Mouse (Mus musculus) CH12.LX (cell line): ENCODE measurements at regions not wholly inside any gene's neighbourhood (a gene's known extent, or its start where the extent isn't known, plus 50 kb on each side); places are given as distances from the start of the nearest gene placed in this dataset.

ENCODE experiments used
- DNase-seq: peaks from one replicate; pipeline ENCODE4 v3.0.0-alpha.2; 2013; ENCODE audit errors: extremely low read depth
- H3K27ac ChIP-seq: 2 replicates; pipeline ENCODE4 v1.5.1; 2012; ENCODE audit warnings: low read depth, mild to moderate bottlenecking, control low read depth, moderate library complexity; ENCODE audit not compliant: insufficient read depth
- H3K27me3 ChIP-seq: replicated peaks from 2 replicates; pipeline ENCODE3; 2012; ENCODE audit warnings: inconsistent platforms
- H3K36me3 ChIP-seq, 2 experiments: replicated peaks in 1 of 2; 2 replicates each; pipeline versions ENCODE3 to v1.6.1; 2012; ENCODE audit warnings: inconsistent platforms in 1 of 2, low read length in 1 of 2, mild to moderate bottlenecking in 1 of 2, mixed read lengths in 1 of 2, moderate library complexity in 1 of 2; ENCODE audit not compliant: control insufficient read depth in 1 of 2, insufficient read depth in 1 of 2
- H3K4me1 ChIP-seq, 2 experiments: 2 replicates each; pipeline ENCODE4 v1.6.1; 2012; ENCODE audit warnings: inconsistent platforms in 1 of 2, moderate library complexity in 1 of 2; ENCODE audit not compliant: insufficient read depth in 2 of 2, control insufficient read depth in 1 of 2
- H3K4me2 ChIP-seq: 2 replicates; pipeline ENCODE4 v1.6.1; 2012; ENCODE audit warnings: low read depth, mild to moderate bottlenecking, control low read depth; ENCODE audit not compliant: poor library complexity, insufficient read depth, severe bottlenecking
- H3K4me3 ChIP-seq, 3 experiments: fragments of 150-350 bp in 1 of 3; sonication (generic) in 1 of 3; replicated peaks in 1 of 3; 2 replicates each; pipeline versions ENCODE3 to v1.5.1; 2011 to 2012; ENCODE audit warnings: low read depth in 2 of 3, low read length in 2 of 3, mild to moderate bottlenecking in 2 of 3, moderate library complexity in 2 of 3, control low read depth in 1 of 3, improper control_type of control experiment in 1 of 3, inconsistent platforms in 1 of 3, mixed read lengths in 1 of 3; ENCODE audit not compliant: poor library complexity in 1 of 3
- H3K79me2 ChIP-seq: replicated peaks from 2 replicates; pipeline ENCODE4 v1.6.1; 2012; ENCODE audit warnings: mild to moderate bottlenecking, moderate library complexity; ENCODE audit not compliant: control insufficient read depth, poor library complexity, insufficient read depth, severe bottlenecking; ENCODE audit errors: extremely low read depth
- H3K9ac ChIP-seq: 2 replicates; pipeline ENCODE4 v1.6.1; 2012; ENCODE audit warnings: low read depth, mild to moderate bottlenecking, control low read depth, moderate library complexity; ENCODE audit not compliant: insufficient read depth
- H3K9me3 ChIP-seq: replicated peaks from 2 replicates; pipeline ENCODE3; 2012; ENCODE audit warnings: low read length, inconsistent platforms, mixed read lengths
- BHLHE40 ChIP-seq: IDR thresholded peaks from 2 replicates; pipeline ENCODE4 v1.6.1; 2011; ENCODE audit warnings: mild to moderate bottlenecking, low read depth, low read length, improper control_type of control experiment
- CHD2 ChIP-seq: IDR thresholded peaks from 2 replicates; pipeline ENCODE4 v1.6.1; 2011; ENCODE audit warnings: low read length, improper control_type of control experiment
- CTCF ChIP-seq, 2 experiments: IDR thresholded peaks in 1 of 2; conservative IDR thresholded peaks in 1 of 2; 2 replicates each; pipeline ENCODE4 v1.5.1; 2011 to 2012; ENCODE audit warnings: low read depth in 2 of 2, low read length in 2 of 2, improper control_type of control experiment in 1 of 2, inconsistent platforms in 1 of 2, mild to moderate bottlenecking in 1 of 2, moderate library complexity in 1 of 2
- E2F4 ChIP-seq: IDR thresholded peaks from 2 replicates; pipeline ENCODE4 v1.6.1; 2011; ENCODE audit warnings: low read depth, low read length, improper control_type of control experiment; ENCODE audit not compliant: insufficient replicate concordance
- EP300 ChIP-seq: IDR thresholded peaks from 2 replicates; pipeline ENCODE4 v1.6.1; 2011; ENCODE audit warnings: low read length, improper control_type of control experiment
- ETS1 ChIP-seq: conservative IDR thresholded peaks from 2 replicates; pipeline ENCODE4 v1.6.1; 2012; ENCODE audit warnings: low read depth, mild to moderate bottlenecking, inconsistent platforms, low read length, improper control_type of control experiment, moderate library complexity
- GABPA ChIP-seq: IDR thresholded peaks from 2 replicates; pipeline ENCODE4 v1.6.1; 2012; ENCODE audit warnings: low read depth, low read length, improper control_type of control experiment, inconsistent platforms; ENCODE audit not compliant: insufficient replicate concordance
- HCFC1 ChIP-seq: IDR thresholded peaks from 2 replicates; pipeline ENCODE4 v1.6.1; 2012; ENCODE audit warnings: low read depth, mild to moderate bottlenecking, inconsistent platforms, low read length, improper control_type of control experiment
- IRF4 ChIP-seq: IDR thresholded peaks from 2 replicates; pipeline ENCODE4 v1.6.1; 2014; ENCODE audit warnings: low read depth, mild to moderate bottlenecking, inconsistent platforms, low read length, improper control_type of control experiment
- JUN ChIP-seq: IDR thresholded peaks from 2 replicates; pipeline ENCODE4 v1.6.1; 2011; ENCODE audit warnings: low read depth, mild to moderate bottlenecking, low read length, improper control_type of control experiment, moderate library complexity; ENCODE audit not compliant: insufficient read depth
- JUND ChIP-seq: conservative IDR thresholded peaks from 2 replicates; pipeline ENCODE4 v1.6.1; 2011; ENCODE audit warnings: low read depth, low read length, improper control_type of control experiment
- KAT2A ChIP-seq: IDR thresholded peaks from 2 replicates; pipeline ENCODE4 v1.6.1; 2012; ENCODE audit warnings: low read length, improper control_type of control experiment, inconsistent platforms; ENCODE audit not compliant: insufficient replicate concordance
- MAFK ChIP-seq: IDR thresholded peaks from 2 replicates; pipeline ENCODE4 v1.6.1; 2011; ENCODE audit warnings: low read length, improper control_type of control experiment; ENCODE audit not compliant: insufficient replicate concordance
- MAZ ChIP-seq: IDR thresholded peaks from 2 replicates; pipeline ENCODE4 v1.6.1; 2012; ENCODE audit warnings: low read depth, mild to moderate bottlenecking, inconsistent platforms, low read length, improper control_type of control experiment, moderate library complexity
- MEF2A ChIP-seq: IDR thresholded peaks from 2 replicates; pipeline ENCODE4 v1.6.1; 2014; ENCODE audit warnings: low read depth, mild to moderate bottlenecking, inconsistent platforms, low read length, improper control_type of control experiment, borderline replicate concordance
- NELFE ChIP-seq: IDR thresholded peaks from 2 replicates; pipeline ENCODE4 v1.6.1; 2011; ENCODE audit warnings: low read depth, low read length, improper control_type of control experiment
- POLR2AphosphoS2 ChIP-seq: IDR thresholded peaks from 2 replicates; pipeline ENCODE4 v1.6.1; 2011; ENCODE audit warnings: low read depth, low read length, improper control_type of control experiment
- RAD21 ChIP-seq: IDR thresholded peaks from 2 replicates; pipeline ENCODE4 v1.6.1; 2011; ENCODE audit warnings: low read depth, mild to moderate bottlenecking, low read length, improper control_type of control experiment, moderate library complexity
- RCOR1 ChIP-seq: conservative IDR thresholded peaks from 2 replicates; pipeline ENCODE4 v1.6.1; 2012; ENCODE audit warnings: low read depth, mild to moderate bottlenecking, inconsistent platforms, low read length, improper control_type of control experiment
- SMC3 ChIP-seq: IDR thresholded peaks from 2 replicates; pipeline ENCODE4 v1.6.1; 2011; ENCODE audit warnings: low read depth, low read length, improper control_type of control experiment
- TCF12 ChIP-seq: IDR thresholded peaks from 2 replicates; pipeline ENCODE4 v1.6.1; 2014; ENCODE audit warnings: low read depth, mild to moderate bottlenecking, inconsistent platforms, low read length, improper control_type of control experiment
- UBTF ChIP-seq: IDR thresholded peaks from 2 replicates; pipeline ENCODE4 v1.6.1; 2012; ENCODE audit warnings: low read depth, mild to moderate bottlenecking, inconsistent platforms, low read length, improper control_type of control experiment, moderate library complexity
- USF1 ChIP-seq: IDR thresholded peaks from 2 replicates; pipeline ENCODE4 v1.6.1; 2014; ENCODE audit warnings: low read depth, mild to moderate bottlenecking, inconsistent platforms, low read length, improper control_type of control experiment
- USF2 ChIP-seq: conservative IDR thresholded peaks from 2 replicates; pipeline ENCODE4 v1.6.1; 2011; ENCODE audit warnings: low read depth, low read length, improper control_type of control experiment
- ZKSCAN1 ChIP-seq: IDR thresholded peaks from 2 replicates; pipeline ENCODE4 v1.6.1; 2012; ENCODE audit warnings: low read depth, inconsistent platforms, low read length, improper control_type of control experiment, borderline replicate concordance
- ZMIZ1 ChIP-seq: IDR thresholded peaks from 2 replicates; pipeline ENCODE4 v1.6.1; 2012; ENCODE audit warnings: low read depth, mild to moderate bottlenecking, inconsistent platforms, low read length, improper control_type of control experiment
- ZNF384 ChIP-seq: IDR thresholded peaks from 2 replicates; pipeline ENCODE4 v1.6.1; 2012; ENCODE audit warnings: low read depth, low read length, improper control_type of control experiment, inconsistent platforms
- dilution Hi-C: fragments of 300-500 bp; cut with MboI; formaldehyde crosslinking; loops from 2 replicates; pipeline ENCODE4 v1.14.3; 2020; ENCODE audit warnings: low sequenced_read_pairs; ENCODE audit not compliant: extremely low pct_unique_long_range_greater_than_20kb, extremely low pct_ligation_motif_present
- in situ Hi-C: fragments of 300-500 bp; cut with MboI; formaldehyde crosslinking; loops from 3 replicates; pipeline ENCODE4 v1.14.3; 2019; ENCODE audit warnings: low sequenced_read_pairs, low pct_ligation_motif_present, low pct_unique_long_range_greater_than_20kb, mixed read lengths

- no peak for DNase-seq
- H3K4me1 ChIP-seq, result no peaks in the 10 kb centered on the region
- H3K4me3 ChIP-seq, result no peak overlapping the region
- H3K4me2 ChIP-seq, result no peak overlapping the region
- no peak overlapping the region for H3K27ac ChIP-seq
- TF ChIP-seq ZMIZ1 (no peak), CTCF (conservative IDR thresholded peaks at IDR 0.05 in 1 of 2, IDR thresholded peaks at IDR 0.05 in 1 of 2; ENCODE audit: low read depth in 2 of 2, low read length in 2 of 2) (no peak), MAZ (no peak), SMC3 (no peak), CHD2 (no peak), MAFK (no peak), NELFE (no peak), ETS1 (no peak), POLR2AphosphoS2 (no peak), RAD21 (no peak), RCOR1 (no peak), USF1 (no peak)
- in situ Hi-C loops, result no loop called here
- H3K9me3 ChIP-seq, result no peaks in the 10 kb centered on the region
- no peaks in the 10 kb centered on the region for H3K79me2 ChIP-seq
- H3K9ac ChIP-seq, result no peak overlapping the region
- H3K27me3 ChIP-seq, result no peaks in the 10 kb centered on the region
- dilution Hi-C loops, result no loop called here
- H3K36me3 ChIP-seq, result no peaks in the 10 kb centered on the region
Measured at GRCm38 (mm10) chr12:11630178-11630577, 174.3 kb downstream of the Rad51ap2 start.

DNA sequence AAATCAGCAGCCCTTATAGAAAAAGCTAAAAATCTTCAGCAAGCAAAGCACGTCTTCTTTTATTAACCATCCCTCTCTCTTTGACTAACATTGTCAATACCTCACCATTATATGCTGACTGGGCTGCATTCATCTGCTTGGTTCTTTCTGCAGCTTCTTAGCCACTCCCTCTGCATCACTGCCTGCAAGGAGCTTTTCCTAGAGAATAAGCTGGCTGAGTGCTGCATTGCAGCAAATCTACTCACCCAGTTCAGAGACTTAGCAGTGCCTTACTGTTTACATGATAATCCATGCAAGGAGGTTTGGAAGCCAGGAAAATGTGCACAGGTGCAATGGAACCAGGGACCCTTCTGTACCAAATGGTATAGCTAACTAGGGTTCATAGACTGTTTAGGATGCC lies 175.9 kb downstream of the Rad51ap2 start:
- no peaks in the 10 kb centered on the region for H3K27me3 ChIP-seq
- in situ Hi-C loops, result no loop called here
- no peak for DNase-seq
- no peak overlapping the region for H3K9ac ChIP-seq
- H3K79me2 ChIP-seq, result no peaks in the 10 kb centered on the region
- dilution Hi-C loops, result no loop called here
- no peak overlapping the region for H3K4me3 ChIP-seq
- H3K9me3 ChIP-seq, result no peaks in the 10 kb centered on the region
- TF ChIP-seq JUND (no peak), USF2 (no peak), HCFC1 (no peak), EP300 (no peak), IRF4 (no peak), ZNF384 (no peak), GABPA (no peak), UBTF (no peak), TCF12 (no peak), BHLHE40 (no peak), POLR2AphosphoS2 (no peak), MEF2A (no peak), CTCF (conservative IDR thresholded peaks at IDR 0.05 in 1 of 2, IDR thresholded peaks at IDR 0.05 in 1 of 2; ENCODE audit: low read depth in 2 of 2, low read length in 2 of 2) (no peak), E2F4 (no peak), JUN (no peak), KAT2A (no peak), ZKSCAN1 (no peak)
- H3K36me3 ChIP-seq, result no peaks in the 10 kb centered on the region
- no peak overlapping the region for H3K4me2 ChIP-seq
- H3K27ac ChIP-seq, result no peak overlapping the region
- no peaks in the 10 kb centered on the region for H3K4me1 ChIP-seq
